Mouse (Mus musculus): ENCODE results near the gene Mtch1.
A peak's percentile ranks its signal among the peaks of the same experiment; 100 is the strongest.
"Not testable (repeated sequence)": the region's sequence is repeated elsewhere in the genome, so short reads cannot be mapped to it uniquely, and the experiment has no call there.

The Mtch1 gene

DNA sequence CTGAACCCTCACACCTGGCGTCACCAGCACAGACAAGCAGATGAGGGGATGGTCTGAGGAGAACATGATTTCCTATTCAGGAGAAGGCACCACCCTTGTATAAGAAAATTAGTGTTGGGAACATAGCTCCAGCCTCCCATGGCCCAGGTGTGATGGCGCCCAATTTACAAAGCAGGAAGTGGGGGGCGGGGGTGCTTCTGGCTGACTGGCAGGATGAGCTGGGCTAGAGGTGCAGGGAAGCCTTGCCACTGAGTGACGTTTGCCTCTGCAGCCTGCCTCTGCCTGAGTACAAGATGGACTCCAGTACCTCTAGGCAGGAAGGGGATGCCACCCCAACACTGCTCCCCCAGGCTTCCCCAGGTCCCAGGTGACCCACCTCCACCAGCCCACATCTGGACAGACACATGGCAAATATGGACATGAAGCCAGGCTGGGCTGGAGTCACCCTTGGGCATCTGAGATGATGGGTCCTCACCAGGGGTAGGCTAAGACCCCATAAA, 15.5 kb downstream of the Mtch1 start:
- no peak for DNase-seq (ENCODE audit: inconsistent ontology term)

DNA sequence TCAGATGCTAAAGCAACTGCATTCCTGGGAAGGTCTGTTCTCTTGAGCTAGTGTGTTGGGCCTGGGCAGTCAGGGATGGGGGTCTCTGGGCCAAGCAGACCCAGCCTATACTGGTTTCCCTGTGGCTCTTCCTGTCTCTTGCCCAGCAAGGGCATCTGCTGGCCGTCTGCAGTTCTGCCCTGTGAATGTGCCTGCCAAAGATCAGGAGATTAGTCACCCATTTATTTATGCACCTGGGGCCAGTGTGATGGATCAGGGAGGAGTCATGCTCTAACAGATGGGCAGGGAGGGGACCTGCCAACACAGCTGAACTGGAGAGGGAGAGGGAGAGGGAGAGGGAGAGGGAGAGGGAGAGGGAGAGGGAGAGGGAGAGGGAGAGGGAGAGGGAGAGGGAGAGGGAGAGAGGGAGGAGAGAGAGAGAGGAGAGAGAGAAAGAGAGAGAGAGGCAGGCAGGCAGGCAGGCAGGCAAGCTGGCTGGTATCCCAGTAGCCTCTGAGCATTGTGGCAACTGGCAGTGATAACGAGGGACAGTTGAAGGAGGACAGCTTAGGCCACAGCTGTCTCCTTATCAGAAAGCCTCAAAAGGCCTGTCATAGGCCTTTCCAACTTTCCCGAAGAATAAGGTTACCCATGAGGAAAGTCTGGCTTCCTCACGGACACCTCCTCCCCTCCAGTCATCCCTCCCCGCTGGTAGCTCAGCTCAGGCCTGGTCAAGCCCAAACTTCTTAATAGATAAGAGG, 16.9 kb downstream of the Mtch1 start:
- peak; percentile 89 for DNase-seq (ENCODE audit: inconsistent ontology term)

DNA sequence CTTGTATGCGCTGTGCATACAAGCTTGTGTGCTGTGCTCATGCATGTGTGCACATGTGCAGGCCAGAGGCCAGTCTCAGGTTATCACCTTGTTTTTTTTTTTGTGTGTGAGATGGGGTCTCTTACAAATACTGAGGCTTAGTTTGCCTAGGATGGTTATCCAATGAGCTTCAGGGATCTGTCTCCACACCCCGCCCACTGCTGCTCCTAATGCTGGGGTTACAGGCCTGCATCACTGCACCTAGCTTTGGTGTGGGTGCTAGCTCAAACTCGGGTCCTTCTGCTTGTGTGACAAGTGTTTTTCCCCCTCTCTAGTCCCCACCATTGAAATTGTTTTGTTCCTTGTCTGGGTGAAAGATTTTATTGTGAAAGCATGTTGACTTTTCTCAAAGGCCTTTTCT, 17.5 kb downstream of the Mtch1 start:
- DNase-seq (ENCODE audit: inconsistent ontology term): no peak

DNA sequence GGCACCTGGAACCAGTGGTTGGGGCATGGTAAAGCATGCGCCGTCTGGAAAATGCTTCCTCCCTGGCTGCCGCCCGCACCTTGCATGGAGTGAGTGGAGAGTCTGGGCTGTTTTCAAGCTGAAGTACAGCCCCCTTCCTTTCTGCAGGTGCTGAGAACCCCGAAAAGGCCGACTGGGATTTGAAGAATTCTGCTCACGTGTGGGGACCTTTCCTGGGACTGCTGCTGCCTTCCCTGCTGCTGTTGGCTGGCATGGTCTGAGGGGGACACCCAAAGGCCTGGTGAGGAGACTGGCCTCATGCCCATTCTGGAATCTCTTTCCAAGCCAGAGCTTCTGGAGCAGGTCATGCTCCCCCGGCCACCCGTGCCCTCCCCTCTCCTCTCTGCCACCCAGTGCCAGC, 20.0 kb downstream of the Mtch1 start:
- no peak for DNase-seq (ENCODE audit: inconsistent ontology term)

DNA sequence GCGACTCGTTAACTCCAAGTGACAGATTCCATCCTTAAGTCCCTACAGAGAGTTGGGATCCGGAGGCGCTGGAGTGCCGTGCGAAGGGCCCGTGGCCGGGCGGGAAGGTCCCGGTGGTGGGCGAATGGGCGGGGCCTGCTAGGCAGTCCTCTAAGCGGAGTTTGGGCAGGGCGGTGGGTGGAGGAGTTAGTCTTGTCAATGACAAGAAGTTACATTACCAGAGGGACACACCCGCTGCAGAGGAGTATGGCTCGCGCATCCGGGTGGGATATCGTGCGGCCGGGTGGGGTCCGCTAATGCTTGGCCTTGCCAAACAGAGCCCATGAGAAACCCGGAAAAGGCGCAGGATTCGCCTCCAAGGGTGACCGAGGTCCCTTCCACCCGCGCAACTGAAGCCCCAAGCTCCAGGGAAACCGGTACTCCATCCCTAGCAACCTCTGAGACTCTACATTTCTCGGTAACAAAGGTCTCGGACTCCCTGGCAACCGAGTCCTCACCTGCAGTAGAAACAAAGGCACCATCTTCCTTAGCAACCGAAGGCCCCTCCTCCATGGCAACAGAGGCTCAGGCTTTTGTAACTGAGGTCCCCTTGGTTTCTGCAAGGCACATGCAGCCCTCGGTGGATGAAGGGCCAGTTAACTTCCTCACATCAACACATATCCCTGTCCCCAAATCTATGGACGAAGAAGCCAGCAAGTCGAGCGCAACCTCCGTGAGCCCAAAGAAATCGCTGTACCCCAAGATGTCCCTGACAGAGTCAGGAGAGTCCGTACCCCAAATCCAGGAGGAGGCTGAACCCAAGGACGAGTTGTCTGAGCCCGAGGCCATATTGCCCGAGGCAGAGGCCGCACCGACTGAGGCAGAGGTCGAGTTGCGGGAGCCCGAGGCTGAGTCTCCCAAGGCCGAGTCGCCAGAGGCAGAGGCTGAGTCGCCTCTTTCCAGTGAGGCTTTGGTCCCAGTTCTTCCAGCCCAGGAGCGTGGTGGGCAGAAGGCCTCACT, 20.9 kb downstream of the Mtch1 start:
- DNase-seq (ENCODE audit: inconsistent ontology term): no peak

DNA sequence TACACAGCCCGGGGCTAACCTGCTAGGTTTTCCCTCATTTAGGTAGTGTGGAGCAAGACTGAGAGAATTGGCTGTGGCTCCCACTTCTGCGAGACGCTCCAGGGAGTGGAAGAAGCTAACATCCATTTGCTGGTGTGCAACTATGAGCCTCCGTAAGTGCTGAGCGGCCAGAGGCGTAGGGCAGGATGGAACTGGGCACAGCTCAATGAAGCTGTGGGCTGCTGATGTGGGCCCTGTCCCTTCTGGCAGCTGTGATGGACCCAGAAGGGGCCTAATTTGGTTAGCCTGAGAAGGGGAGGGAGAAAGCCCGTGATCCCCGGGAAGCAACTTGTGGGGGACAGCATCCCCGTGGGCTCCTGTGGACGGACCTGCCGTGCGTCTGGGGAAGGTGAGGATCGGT, 21.9 kb downstream of the Mtch1 start:
- DNase-seq (ENCODE audit: inconsistent ontology term): no peak

DNA sequence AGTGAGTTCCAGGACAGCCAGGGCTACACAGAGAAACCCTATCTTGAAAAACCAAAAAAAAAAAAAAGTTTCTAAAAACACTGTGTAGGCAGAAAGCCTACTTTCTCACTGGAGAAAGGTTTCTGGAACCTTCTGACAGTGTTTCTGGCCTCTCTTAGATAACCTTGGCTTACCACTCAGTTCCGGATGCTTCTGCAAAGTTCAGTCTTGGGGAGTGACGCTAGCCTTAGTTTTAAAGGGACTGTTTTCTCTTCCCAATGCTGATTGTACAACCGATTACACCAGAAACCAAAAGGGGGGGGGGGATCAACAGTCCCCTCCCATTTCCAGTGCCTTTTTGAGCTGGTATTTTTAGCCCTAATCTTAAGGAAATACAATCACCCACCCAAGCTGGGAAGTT, 24.1 kb downstream of the Mtch1 start:
- DNase-seq (ENCODE audit: inconsistent ontology term): no peak

DNA sequence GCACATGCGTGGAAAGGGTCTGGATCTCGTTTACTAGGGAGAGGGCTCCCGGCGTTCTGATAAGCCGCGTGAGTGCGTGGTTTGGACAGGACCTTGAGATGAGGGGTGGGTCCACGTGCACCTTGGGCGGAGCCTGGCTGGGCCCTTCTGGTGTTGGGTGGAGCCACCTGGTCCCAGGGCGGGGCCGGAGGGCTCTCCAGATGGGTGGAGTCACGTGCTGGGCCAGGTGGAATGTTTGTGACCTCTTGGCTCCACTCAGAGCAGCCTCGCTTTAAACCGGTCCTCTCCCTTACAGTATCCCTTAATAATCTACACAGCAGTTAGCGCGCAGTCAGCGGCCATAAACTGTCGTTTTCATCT, 25.2 kb downstream of the Mtch1 start:
- no peak for DNase-seq (ENCODE audit: inconsistent ontology term)

DNA sequence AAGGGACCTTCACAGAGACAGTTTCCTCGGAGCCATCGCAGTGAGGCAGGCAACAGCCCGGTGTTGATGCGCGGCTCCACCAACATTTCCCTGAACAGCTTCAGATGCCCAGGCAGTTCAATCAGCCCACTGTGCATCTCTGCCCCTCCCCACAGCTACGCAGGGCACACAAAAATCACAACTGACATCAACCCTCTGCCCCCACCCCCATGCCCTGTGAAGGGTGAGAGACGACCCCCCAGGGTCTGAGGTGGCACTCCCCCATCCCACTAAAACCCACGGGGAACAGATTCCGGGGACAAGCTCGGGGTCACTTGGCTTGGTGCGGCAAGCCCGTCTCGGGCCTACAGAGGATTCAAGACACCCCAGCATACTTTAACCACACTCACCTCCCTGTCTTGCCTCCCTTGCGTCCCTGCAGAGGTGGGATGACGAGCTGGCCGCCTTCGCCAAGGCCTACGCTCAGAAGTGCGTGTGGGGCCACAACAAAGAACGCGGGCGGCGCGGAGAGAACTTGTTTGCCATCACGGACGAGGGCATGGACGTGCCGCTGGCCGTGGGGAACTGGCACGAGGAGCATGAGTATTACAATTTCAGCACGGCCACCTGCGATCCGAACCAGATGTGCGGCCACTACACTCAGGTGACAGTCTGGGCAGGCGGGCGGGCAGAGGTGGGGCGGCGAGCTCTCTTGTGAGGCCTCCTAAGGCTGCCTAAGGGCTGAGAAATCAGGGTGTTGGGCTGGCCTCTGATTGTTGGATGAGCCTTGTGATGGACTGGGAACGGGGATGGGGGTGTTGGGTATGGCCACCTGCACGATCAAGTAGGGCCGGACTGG, 25.8 kb downstream of the Mtch1 start:
- DNase-seq (ENCODE audit: inconsistent ontology term): no peak

DNA sequence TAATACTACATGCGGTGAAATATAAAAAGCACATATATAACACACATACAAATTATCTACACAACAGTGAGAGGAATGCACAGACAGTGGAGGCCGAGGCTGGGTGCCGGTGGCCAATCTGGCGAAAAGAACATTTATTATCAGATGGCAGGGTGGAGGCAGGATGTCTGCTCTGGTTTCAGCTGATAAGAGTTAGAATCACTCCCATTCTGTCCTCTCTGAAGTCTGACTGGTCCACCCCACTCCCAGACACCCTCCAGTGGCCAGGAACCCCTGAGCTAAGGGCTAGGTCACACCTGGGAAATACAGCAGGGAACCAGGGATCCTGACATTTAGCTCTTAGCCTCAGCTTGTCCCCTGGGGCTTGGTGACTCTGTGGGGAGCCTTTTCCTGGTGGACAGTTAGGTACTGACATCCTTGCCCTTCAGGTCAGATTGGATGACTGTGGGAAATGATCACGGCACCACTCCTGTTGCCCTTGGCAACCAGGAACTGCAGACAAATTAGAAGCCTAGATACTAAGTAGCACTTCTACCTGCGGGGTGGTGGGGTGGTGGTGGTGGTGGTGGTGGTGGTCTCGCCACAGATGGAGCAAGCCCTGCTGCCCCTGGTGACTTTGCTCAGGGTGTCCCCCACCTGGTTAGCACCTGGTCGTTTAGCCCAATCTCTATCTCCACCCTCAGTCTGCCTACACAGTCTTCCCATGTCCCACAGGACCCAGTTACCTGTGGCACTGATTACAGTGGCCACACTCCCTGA, 27.7 kb downstream of the Mtch1 start:
- no peak for DNase-seq (ENCODE audit: inconsistent ontology term)

DNA sequence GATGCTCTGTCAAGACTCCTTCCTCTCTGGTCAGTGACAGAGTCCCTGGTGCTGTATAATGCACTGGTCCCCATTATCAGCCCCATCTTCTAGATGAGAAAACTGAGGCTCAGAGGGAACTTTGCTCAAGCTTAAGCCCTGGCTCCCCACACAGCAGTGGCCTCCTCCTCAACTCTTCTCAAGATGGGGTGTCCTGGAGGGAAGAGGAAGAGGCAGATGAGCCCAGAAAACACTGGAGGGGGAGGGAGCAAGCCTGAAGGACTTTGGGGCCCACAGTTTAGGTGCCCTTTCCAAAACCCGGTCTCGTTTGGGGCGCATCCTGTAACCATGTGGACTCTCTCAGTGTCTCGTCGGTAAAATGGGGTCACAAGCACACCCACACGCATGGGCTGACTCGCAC, 28.3 kb downstream of the Mtch1 start:
- no peak for DNase-seq (ENCODE audit: inconsistent ontology term)

DNA sequence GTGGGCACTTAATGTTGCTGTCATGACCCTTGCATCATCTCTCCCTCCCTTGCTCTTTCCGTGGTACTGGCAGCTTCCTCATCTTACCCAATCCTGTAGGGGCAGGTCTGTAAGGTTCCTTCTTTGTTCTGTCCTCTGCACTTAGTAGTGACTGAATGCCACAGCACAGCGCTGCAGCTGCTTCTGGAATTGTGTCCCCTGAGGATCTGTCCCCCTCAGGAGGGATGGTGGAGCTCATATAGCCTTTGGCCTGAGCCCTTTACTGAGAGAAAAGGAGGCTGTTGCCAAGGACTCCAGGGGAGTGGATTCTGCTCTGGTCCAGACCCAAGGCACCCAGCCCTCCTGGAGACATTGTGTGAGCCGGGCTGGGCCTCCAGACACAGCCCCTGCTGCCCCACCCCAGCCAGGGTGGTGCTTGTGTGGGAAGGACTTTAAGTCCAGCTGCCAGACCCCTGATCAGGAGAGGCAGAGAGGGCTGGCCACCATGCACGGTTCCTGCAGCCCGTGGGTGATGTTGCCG, 28.9 kb downstream of the Mtch1 start:
- no peak for DNase-seq (ENCODE audit: inconsistent ontology term)

DNA sequence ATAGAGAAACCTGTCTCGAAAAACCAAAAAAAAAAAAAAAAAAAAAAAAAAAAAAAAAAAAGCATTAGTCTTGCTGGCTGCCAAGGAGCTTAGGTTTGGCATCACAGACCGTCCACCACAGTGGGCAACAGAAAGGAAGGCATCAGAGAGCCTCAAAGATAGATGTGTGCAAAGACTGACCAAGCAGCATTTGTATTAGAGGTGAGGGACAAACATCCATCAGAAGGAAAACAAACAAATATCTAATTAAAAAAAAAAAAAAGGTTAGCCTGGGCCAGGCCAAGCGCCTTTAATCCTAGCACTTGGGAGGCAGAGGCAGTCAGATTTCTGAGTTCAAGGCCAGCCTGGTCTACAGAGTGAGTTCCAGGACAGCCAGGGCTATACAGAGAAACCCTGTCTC, 30.4 kb downstream of the Mtch1 start, which contains the start of gene Pi16:
Gene Pi16 (plus strand): TSS at position 301 of the 400 bp plus-strand sequence.
- DNase-seq (ENCODE audit: inconsistent ontology term): not testable (repeated sequence)

DNA sequence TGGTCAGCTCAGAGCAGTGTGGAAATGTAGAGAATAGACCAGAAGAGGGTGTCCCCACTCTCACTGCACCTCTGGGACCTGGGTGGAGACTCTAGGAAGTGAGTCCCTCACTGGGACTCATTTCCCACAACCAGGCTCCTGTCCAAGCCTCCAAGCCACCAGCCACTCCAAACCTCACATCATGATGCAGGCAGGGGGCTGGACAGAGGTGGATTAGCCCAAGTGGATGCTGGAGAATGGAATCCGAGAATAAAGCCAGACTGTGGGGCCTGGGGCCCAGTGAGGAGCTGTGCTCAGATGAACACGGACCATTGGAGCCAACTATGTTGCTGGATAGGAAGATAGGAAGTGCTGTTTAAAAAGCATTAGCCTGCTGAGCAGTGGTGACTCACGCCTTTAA, 30.8 kb downstream of the Mtch1 start:
- DNase-seq (ENCODE audit: inconsistent ontology term): no peak

DNA sequence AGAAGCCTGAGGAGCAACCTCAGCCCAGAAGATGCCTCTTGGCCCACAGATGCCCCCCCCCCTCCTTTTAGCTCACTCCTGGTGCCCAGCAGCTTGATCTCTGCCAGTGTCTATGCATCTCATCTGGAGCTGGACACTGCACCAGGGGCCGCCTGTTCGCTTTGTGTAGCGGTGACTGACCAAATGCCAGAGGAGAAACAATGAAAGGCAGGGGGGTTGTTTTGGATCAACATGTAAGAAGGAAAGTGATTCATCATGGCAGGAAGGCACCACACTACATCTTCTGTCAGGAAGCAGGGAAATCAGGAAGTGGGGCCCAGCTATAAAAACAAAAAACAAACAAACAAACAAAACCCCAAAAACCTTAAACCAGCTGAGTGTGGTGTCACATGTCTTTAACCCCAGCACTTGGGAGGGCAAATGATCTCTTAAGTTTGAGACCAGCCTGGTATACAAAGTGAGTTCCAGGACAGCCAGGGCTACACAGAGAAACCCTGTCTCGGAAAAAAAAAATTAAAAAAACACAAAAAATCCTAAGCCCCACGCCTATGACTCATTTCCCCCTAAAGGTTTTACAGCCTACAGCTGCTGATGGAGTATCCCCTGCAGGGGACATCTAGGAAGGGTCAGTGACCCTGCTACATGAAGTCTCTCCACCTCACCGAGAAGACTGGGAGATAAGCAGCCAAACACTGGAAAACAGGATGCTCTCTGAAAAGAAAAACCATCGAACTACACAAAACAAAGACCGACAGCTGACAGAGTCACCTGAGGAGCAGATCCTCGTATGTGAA, 31.9 kb downstream of the Mtch1 start:
- DNase-seq (ENCODE audit: inconsistent ontology term): peak; percentile 33

DNA sequence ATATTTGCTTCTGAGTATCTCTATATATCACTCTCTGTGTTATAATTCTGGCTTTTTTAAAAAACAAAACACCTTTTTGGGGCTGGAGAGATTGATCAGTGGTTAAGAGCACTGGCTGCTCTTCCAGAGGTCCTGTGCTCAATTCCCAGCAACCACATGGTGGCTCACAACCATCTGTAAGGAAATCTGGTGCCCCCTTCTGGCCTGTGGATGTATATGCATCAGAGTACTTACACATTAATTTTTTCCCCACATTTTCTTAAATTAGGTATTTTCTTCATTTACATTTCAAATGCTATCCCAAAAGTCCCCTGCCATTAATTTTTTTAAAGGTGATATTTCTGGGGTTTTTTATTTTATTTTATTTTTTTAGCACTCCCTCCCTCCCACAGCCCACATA, 34.4 kb downstream of the Mtch1 start:
- DNase-seq (ENCODE audit: inconsistent ontology term): no peak

DNA sequence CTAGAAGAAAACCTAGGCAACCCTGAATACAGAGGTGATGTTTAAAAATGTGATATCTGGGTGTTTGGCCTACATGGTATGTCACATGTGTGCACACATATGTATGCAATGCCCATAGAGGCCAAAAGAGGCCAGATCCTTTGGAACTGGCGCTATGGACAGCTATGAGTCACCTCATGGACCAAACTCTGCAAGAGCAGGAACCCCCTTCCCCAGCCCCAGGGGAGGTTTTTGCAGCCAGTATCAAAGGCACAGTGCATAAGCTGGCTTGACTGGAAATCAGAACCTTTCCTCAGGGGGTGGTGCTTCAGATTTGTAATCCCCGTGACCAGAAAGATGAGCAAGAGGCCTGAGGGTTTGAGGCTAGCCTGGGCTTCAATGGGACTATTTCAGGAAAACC, 35.7 kb downstream of the Mtch1 start:
- DNase-seq (ENCODE audit: inconsistent ontology term): no peak

DNA sequence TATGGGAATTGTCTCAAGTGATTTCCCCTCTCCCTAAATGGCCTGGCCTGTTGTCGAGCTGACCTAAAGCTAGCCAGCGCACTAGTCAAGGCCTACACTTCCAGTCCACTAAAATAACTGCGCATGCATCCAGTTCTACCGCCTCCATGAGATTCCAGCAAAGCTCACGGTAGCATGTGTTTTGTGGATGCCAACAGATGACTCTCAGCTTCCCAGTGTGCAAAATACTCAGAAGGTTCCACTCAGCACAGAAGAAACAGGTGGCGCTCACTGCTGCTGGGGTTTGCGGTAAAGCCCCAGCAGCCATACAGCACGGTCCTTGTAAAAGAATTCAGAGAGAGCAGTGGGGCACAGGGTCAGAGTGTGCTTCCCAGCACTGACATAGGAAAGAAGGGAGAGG, 36.1 kb downstream of the Mtch1 start:
- no peak for DNase-seq (ENCODE audit: inconsistent ontology term)

DNA sequence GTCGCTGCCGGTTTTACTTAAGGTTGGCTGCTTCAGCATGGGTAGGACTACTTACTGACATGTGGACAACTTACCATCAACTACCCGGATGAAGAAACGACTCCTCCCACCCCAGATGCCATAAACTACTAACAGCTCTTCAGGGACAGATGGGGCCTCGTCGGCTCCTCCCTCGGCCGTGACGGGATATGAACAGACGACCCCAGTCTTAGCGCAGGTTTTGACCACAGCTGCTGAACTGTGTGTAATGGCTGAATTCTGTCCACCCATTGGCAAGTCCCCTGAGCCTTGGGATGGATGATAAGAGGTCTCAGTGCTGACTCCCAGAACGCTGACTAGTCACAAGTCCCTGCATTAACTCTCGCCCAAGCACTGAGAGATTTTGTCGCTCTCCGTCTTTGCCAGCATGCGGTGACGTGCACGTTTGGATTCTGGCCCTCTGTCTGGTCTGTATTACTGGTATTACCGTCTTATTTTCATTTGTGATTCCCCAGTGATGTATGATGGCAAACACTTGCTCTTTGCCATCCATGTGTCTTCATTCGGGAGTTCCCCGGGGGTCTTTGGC, 37.6 kb downstream of the Mtch1 start:
- no peak for DNase-seq (ENCODE audit: inconsistent ontology term)

DNA sequence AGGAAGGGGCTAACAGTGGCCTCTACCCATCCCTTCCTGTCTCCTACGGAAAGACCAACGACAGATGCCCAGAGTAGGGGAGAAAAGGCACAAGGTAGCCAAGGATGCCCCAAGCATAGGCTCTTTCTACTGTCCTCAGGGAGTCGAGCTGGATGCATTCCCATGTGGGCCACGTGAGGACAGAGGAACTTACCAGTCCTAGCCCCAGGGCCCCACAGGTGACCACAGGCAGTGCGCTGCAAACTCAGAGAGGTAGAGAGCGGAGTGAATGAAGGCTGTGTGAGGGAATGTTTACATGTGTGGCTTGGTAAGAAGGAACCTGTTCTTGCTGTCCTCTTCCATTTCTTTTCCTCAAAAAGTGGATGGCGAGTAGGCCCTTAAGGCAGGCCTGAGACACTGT, 41.9 kb downstream of the Mtch1 start:
- no peak for DNase-seq (ENCODE audit: inconsistent ontology term)

All from Muller cell, postnatal 12 days (primary cell).